Mouse (Mus musculus) liver, postnatal 0 days (tissue): Measurements from ENCODE around the gene Relb. TPM values are rescaled to one million over a fixed set of nuclear protein-coding genes. Genes with fewer than 3 reads are reported as not detected.

Experiments
- ATAC-seq: fragments of 200-750 bp; cut with Nextera tagmentation; 2 replicates; pipeline ENCODE4 v1.8.0; 2017; ENCODE audit warnings: mild to moderate bottlenecking, moderate library complexity
- DNase-seq: peaks from one replicate; pipeline ENCODE4 v3.0.0-alpha.2; 2016
- H3K27ac ChIP-seq: fragments of 300-500 bp; sonication (generic); 2 replicates; pipeline ENCODE4 v1.5.1; 2014; ENCODE audit warnings: antibody characterized with exemption, moderate library complexity, mild to moderate bottlenecking, low read depth
- H3K27me3 ChIP-seq: fragments of 300-500 bp; sonication (generic); 2 replicates; pipeline ENCODE4 v1.6.1; 2014; ENCODE audit warnings: low read length, control low read depth, mixed read lengths; ENCODE audit not compliant: insufficient read depth
- H3K36me3 ChIP-seq: fragments of 300-500 bp; sonication (generic); replicated peaks from 2 replicates; pipeline ENCODE4 v1.6.1; 2014; ENCODE audit warnings: mild to moderate bottlenecking, control low read depth, low read length, moderate library complexity, mixed read lengths; ENCODE audit not compliant: insufficient read depth
- H3K4me1 ChIP-seq: fragments of 300-500 bp; sonication (generic); 2 replicates; pipeline ENCODE4 v1.6.1; 2014; ENCODE audit warnings: antibody characterized with exemption, mild to moderate bottlenecking, control low read depth; ENCODE audit not compliant: insufficient read depth
- H3K4me2 ChIP-seq: fragments of 300-500 bp; sonication (generic); 2 replicates; pipeline ENCODE4 v1.6.1; 2014; ENCODE audit warnings: low read depth, mild to moderate bottlenecking, low read length, moderate library complexity, mixed read lengths
- H3K4me3 ChIP-seq: fragments of 300-500 bp; sonication (generic); 2 replicates; pipeline ENCODE4 v1.5.1; 2014; ENCODE audit warnings: low read depth, low read length
- H3K9ac ChIP-seq: fragments of 300-500 bp; sonication (generic); replicated peaks from 2 replicates; pipeline ENCODE4 v1.6.1; 2014; ENCODE audit warnings: mild to moderate bottlenecking, moderate library complexity
- H3K9me3 ChIP-seq: fragments of 300-500 bp; sonication (generic); 2 replicates; pipeline ENCODE4 v1.6.1; 2016; ENCODE audit warnings: mild to moderate bottlenecking, control low read depth, low read length, mixed read lengths
- CTCF ChIP-seq: sonication (generic); IDR thresholded peaks from 2 replicates; pipeline ENCODE4 v1.5.1; 2016; ENCODE audit warnings: antibody characterized with exemption, low read depth
- EP300 ChIP-seq: IDR thresholded peaks from 2 replicates; pipeline ENCODE4 v1.6.1; 2016; ENCODE audit warnings: antibody characterized with exemption, low read depth, mild to moderate bottlenecking
- WGBS: fragments of 180-500 bp; shearing (Covaris S2); extraction: QIAGEN DNeasy Blood & Tissue Kit; methylation state at CpG from one replicate; pipeline ENCODE4 v1.1.7; 2014; ENCODE audit not compliant: insufficient replicate concordance; 5-methylcytosine and 5-hydroxymethylcytosine counted together
- polyA plus RNA-seq: library from polyadenylated mRNA; unstranded; fragments of >200 nt; fragmentation: Nextera tagmentation; extraction: Ambion mirVana; gene quantifications from 2 replicates; pipeline ENCODE4 v1.2.1, GENCODE M21; 2015

Relb gene
- polyA plus RNA-seq, 1 experiment from 2014 or later, result 2.3 TPM

GRCm38 (mm10) chr7:19572926-19573775, 56.1 kb downstream of the Relb start:
- H3K27me3 ChIP-seq, result peaks cover 5% of the 10 kb centered on the region; the same call in 1 of the 2 replicates
- H3K36me3 ChIP-seq, result peaks cover 13% of the 10 kb centered on the region
- ATAC-seq (peak; percentile 91), DNase-seq (peak; percentile 90)
- WGBS, result under 1% methylated on average over 53 of the region's 53 CpGs
- H3K27ac ChIP-seq, result peak overlapping the region; percentile 93
- no peaks in the 10 kb centered on the region for H3K9me3 ChIP-seq
- H3K4me2 ChIP-seq, result peak overlapping the region; percentile 91
- peaks cover 43% of the 10 kb centered on the region for H3K4me1 ChIP-seq
- H3K9ac ChIP-seq, result peak overlapping the region; percentile 76
- TF ChIP-seq CTCF (peak; percentile 39), EP300 (no peak)
- peak overlapping the region; percentile 85 for H3K4me3 ChIP-seq

DNA sequence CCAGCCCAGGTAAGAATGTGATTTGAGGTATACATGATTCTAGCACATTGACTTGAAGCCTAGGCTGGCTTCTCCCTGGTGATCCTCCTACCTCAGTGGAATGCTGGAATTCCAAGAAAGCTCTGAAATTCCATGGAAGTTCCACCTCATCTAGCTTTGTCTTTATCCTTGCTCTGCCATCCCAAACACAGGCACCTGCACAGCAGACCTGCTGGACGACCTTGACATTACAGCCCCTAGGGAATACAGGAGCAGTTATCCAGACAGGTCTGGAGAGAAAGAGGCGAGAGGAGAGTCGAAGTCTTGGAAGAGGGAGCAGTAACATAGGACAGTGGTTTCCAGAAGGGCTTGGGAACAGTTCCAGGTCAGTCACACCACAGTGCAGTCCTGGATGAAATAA, 59.6 kb downstream of the Relb start:
- Histone ChIP-seq H3K27me3 (no peaks in the 10 kb centered on the region), H3K4me3 (no peak overlapping the region), H3K27ac (no peak overlapping the region), H3K36me3 (peaks cover 33% of the 10 kb centered on the region), H3K4me2 (no peak overlapping the region), H3K9ac (no peak overlapping the region), H3K9me3 (no peaks in the 10 kb centered on the region), H3K4me1 (peaks cover 21% of the 10 kb centered on the region)
- TF ChIP-seq CTCF, result no peak
- no peak for TF ChIP-seq EP300
- DNase-seq (no peak), ATAC-seq (no peak)
- 82% methylated on average over 3 of the region's 3 CpGs for WGBS

GRCm38 (mm10) chr7:19567426-19567825, 61.8 kb downstream of the Relb start:
- Histone ChIP-seq H3K4me1 (peaks cover 25% of the 10 kb centered on the region), H3K36me3 (peaks cover 38% of the 10 kb centered on the region), H3K9ac (no peak overlapping the region), H3K27me3 (no peaks in the 10 kb centered on the region), H3K27ac (no peak overlapping the region; the same call in 1 of the 2 replicates), H3K4me2 (no peak overlapping the region), H3K9me3 (no peaks in the 10 kb centered on the region), H3K4me3 (no peak overlapping the region)
- ATAC-seq (no peak), DNase-seq (no peak)
- no peak for TF ChIP-seq CTCF
- no peak for TF ChIP-seq EP300
- 80% methylated on average over 8 of the region's 8 CpGs for WGBS

DNA sequence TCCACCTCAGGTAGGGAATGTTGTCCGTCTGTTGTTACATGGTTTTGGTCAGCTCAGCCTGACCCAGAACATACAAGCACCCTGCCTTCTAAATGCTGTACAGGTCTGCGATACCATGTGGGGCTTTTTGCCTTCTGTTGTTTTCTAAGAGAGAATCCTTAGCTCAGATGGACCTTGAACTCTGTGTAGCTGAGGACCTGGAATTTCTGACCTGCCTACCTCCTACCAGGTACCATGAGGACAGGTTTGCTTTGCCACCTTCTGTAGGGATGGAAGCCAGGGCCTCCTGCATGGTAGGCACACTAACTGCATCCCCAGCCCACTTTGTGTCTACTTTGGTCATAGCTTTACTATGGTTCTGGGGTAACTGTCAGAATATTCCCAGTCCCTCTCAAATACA, 63.4 kb downstream of the Relb start:
- Histone ChIP-seq H3K4me1 (peaks cover 18% of the 10 kb centered on the region), H3K36me3 (peaks cover 38% of the 10 kb centered on the region), H3K9ac (no peak overlapping the region), H3K27me3 (no peaks in the 10 kb centered on the region), H3K27ac (no peak overlapping the region), H3K4me3 (no peak overlapping the region), H3K4me2 (no peak overlapping the region), H3K9me3 (no peaks in the 10 kb centered on the region)
- no peak for DNase-seq
- 97% methylated on average over 2 of the region's 2 CpGs for WGBS
- TF ChIP-seq CTCF (no peak), EP300 (no peak)
- no peak for ATAC-seq

DNA sequence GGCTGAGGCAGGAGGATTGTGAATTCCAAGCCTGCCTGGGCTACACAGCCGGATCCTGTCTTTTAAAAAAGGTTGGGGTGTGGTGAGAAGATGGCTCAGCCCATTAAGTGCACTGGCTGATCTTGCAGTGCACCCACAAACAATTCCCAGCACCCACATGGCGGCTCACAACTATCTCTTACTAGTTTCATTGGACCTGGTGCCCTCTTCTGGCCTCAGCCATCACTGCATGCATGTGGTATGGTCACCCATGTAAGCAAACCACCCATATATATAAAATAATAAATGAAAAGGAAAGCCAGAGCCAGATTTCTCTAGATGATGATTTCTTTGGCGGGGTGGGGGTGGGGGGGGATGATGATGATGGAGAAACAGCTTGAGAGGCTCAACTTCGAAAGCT, 64.8 kb downstream of the Relb start:
- Histone ChIP-seq H3K27me3 (no peaks in the 10 kb centered on the region), H3K4me3 (no peak overlapping the region), H3K27ac (peak overlapping the region; percentile 87), H3K9ac (no peak overlapping the region), H3K4me1 (peaks cover 31% of the 10 kb centered on the region), H3K36me3 (peaks cover 36% of the 10 kb centered on the region), H3K9me3 (no peaks in the 10 kb centered on the region), H3K4me2 (peak overlapping the region; percentile 95)
- ATAC-seq, result no peak
- no peak for TF ChIP-seq EP300
- TF ChIP-seq CTCF, result peak; percentile 44
- no peak for DNase-seq
- WGBS, result 98% methylated on average over 4 of the region's 4 CpGs

DNA sequence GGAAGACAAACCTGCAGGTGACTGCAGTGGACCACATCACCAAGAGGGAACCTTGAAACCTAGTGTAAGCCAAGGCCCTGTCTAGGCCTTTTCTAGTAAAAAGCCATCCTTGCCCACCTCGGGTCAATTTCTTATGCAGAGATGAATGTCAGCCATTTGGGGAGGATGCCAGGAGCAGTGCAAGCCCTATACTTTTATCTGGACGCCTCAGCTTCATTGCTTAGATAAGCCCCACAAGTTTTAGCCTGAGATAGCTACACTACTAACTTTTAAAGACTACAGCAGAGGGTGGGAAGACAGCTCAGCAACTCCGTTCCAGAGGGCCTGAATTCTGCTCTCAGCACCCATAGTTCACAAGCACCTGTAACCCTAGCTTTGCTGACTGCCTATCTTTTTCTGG, 65.4 kb downstream of the Relb start:
- H3K4me1 ChIP-seq, result peaks cover 36% of the 10 kb centered on the region
- peak overlapping the region; percentile 99; the same call in 1 of the 2 replicates for H3K4me3 ChIP-seq
- H3K9ac ChIP-seq, result peak overlapping the region; percentile 99
- DNase-seq (peak; percentile 56), ATAC-seq (peak; percentile 50)
- H3K36me3 ChIP-seq, result peaks cover 30% of the 10 kb centered on the region
- no peaks in the 10 kb centered on the region for H3K9me3 ChIP-seq
- H3K27me3 ChIP-seq, result no peaks in the 10 kb centered on the region
- WGBS, result 56% methylated on average over 3 of the region's 3 CpGs
- peak overlapping the region; percentile 87 for H3K27ac ChIP-seq
- TF ChIP-seq EP300, result peak; percentile 96
- no peak for TF ChIP-seq CTCF
- peak overlapping the region; percentile 95 for H3K4me2 ChIP-seq
